Mouse (Mus musculus) megakaryocyte, embryonic 14.5 days (primary cell): ENCODE measurements at regions not wholly inside any gene's neighbourhood (a gene's known extent, or its start where the extent isn't known, plus 50 kb on each side); places are given as distances from the start of the nearest gene placed in this dataset.

Source experiments
- FLI1 ChIP-seq: IDR thresholded peaks from 2 replicates; pipeline ENCODE4 v1.6.1; 2012; ENCODE audit warnings: low read length, inconsistent platforms, mixed read lengths
- GATA1 ChIP-seq: IDR thresholded peaks from 3 replicates; pipeline ENCODE4 v1.6.1; 2012; ENCODE audit warnings: mixed read lengths, low read length, inconsistent platforms, borderline replicate concordance

DNA sequence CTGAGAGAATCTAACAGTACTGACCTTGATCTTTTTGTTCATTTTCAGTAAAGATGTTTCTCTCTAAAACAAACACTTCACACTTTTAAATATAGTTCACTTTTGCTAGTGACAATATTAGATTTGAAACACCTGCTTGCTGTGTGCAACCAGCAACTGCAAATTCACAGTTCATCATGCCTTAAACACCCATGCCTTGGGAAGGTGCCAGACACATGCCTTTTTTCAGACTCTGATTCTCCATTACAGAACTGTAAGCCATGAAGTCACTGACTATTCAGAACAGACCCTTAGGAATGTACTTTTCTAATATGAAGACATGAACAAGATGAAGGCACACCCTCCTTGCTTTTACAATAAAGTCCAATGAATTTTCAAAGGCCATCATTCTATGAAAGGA, 462.1 kb upstream of the Robo2 start:
- TF ChIP-seq GATA1 (no peak), FLI1 (no peak)
